8 mouse cellular contexts compared by ENCODE assay signal in genomic region chr6:145249291-145250184, GRCm38 (mm10). TPM values are rescaled to one million over a fixed set of nuclear protein-coding genes. Genes with fewer than 3 reads are reported as not detected.
DNase-seq lines count a peak whose midpoint lies in the region; ATAC-seq and TF ChIP-seq lines count a peak whose summit lies in the region.

No protein-coding gene starts in this region.

- peaks cover 25% of the 10 kb centered on the region for H3K4me1 ChIP-seq in embryonic facial prominence, embryonic 10.5 days
- peaks cover 17% of the 10 kb centered on the region for H3K4me1 ChIP-seq in limb, embryonic 14.5 days (ENCODE audit: control insufficient read depth, insufficient read depth, low read length)
- H3K4me1 ChIP-seq in midbrain, embryonic 14.5 days (ENCODE audit: control insufficient read depth, insufficient read depth, low read length) = peaks cover 8% of the 10 kb centered on the region
- H3K4me1 ChIP-seq in spleen, adult 2 months (ENCODE audit: control insufficient read depth, insufficient read depth, insufficient read length) = no peaks in the 10 kb centered on the region; the same call in 1 of the 2 replicates

- ATAC-seq in granulocyte monocyte progenitor cell, adult 5-6 weeks (replicated peaks; ENCODE audit: poor library complexity, severe bottlenecking) = peak; percentile 38
- ATAC-seq in limb, embryonic 14.5 days (ENCODE audit: low FRiP score, low read depth) = peak; percentile 27; the same call in 1 of the 2 replicates
- peak; percentile 66 for ATAC-seq in midbrain, embryonic 14.5 days (ENCODE audit: low FRiP score, low TSS enrichment)

- peak overlapping the region; percentile 77 for H3K4me2 ChIP-seq in limb, embryonic 14.5 days (replicated peaks; ENCODE audit: low read depth, low read length, severe bottlenecking)
- peak overlapping the region; percentile 86 for H3K4me2 ChIP-seq in midbrain, embryonic 14.5 days (ENCODE audit: low read length)

- peak overlapping the region; percentile 92 for H3K9ac ChIP-seq in limb, embryonic 14.5 days (ENCODE audit: low read depth, low read length, severe bottlenecking)
- peak overlapping the region; percentile 90 for H3K9ac ChIP-seq in midbrain, embryonic 14.5 days (replicated peaks; ENCODE audit: low read length)

- peaks cover 12% of the 10 kb centered on the region for H3K27me3 ChIP-seq in embryonic facial prominence, embryonic 10.5 days (replicated peaks; ENCODE audit: low read depth, poor library complexity, severe bottlenecking)
- no peaks in the 10 kb centered on the region for H3K27me3 ChIP-seq in limb, embryonic 14.5 days (ENCODE audit: control insufficient read depth, insufficient read depth, low read length)
- H3K27me3 ChIP-seq in midbrain, embryonic 14.5 days (ENCODE audit: control insufficient read depth, insufficient read depth, low read length) = no peaks in the 10 kb centered on the region
- no peaks in the 10 kb centered on the region for H3K27me3 ChIP-seq in spleen, adult 2 months (ENCODE audit: control insufficient read depth, insufficient read depth, low read length)

- no peak for TF ChIP-seq CTCF in spleen, adult 2 months (IDR thresholded peaks at IDR 0.05; ENCODE audit: extremely low read depth, insufficient read depth, insufficient read length, insufficient replicate concordance)

- DNase-seq in 3T3-L1 (ENCODE audit: low read depth, low spot score) = peak; percentile 37
- peak; percentile 73 for DNase-seq in adrenal gland, postnatal 10 days
- DNase-seq in embryonic facial prominence, embryonic 10.5 days (ENCODE audit: low spot score) = peak; percentile 73
- peak; percentile 40 for DNase-seq in kidney, adult 11 months
- no peak for DNase-seq in limb, embryonic 14.5 days (ENCODE audit: low spot score)
- DNase-seq in midbrain, embryonic 14.5 days = peak; percentile 68
- DNase-seq in spleen, adult 2 months (ENCODE audit: low read depth in 1 of 2, low spot score in 2 of 2) = peak; percentile 40 to 61

- TF ChIP-seq POLR2A in limb, embryonic 14.5 days (IDR thresholded peaks at IDR 0.05; ENCODE audit: borderline replicate concordance, extremely low read depth, insufficient read depth, insufficient read length) = no peak
- TF ChIP-seq POLR2A in spleen, adult 2 months (IDR thresholded peaks at IDR 0.05; ENCODE audit: low read depth, low read length) = no peak

- H3K9me3 ChIP-seq in embryonic facial prominence, embryonic 10.5 days = no peaks in the 10 kb centered on the region
- H3K9me3 ChIP-seq in limb, embryonic 14.5 days (ENCODE audit: control insufficient read depth, low read length) = no peaks in the 10 kb centered on the region
- no peaks in the 10 kb centered on the region for H3K9me3 ChIP-seq in midbrain, embryonic 14.5 days (ENCODE audit: control insufficient read depth, low read length)

- 2% methylated on average over 124 of the region's 124 CpGs for WGBS in embryonic facial prominence, embryonic 10.5 days
- under 1% methylated on average over 69 of the region's 124 CpGs for WGBS in limb, embryonic 14.5 days
- WGBS in midbrain, embryonic 14.5 days = under 1% methylated on average over 115 of the region's 124 CpGs
- under 1% methylated on average over 101 of the region's 124 CpGs for WGBS in spleen, adult 2 months

- H3K36me3 ChIP-seq in embryonic facial prominence, embryonic 10.5 days (replicated peaks) = peaks cover 24% of the 10 kb centered on the region
- peaks cover 9% of the 10 kb centered on the region for H3K36me3 ChIP-seq in limb, embryonic 14.5 days (ENCODE audit: control insufficient read depth, insufficient read depth, low read length)
- H3K36me3 ChIP-seq in midbrain, embryonic 14.5 days (ENCODE audit: control insufficient read depth, insufficient read depth, low read length) = peaks cover 12% of the 10 kb centered on the region; the same call in 1 of the 2 replicates
- H3K36me3 ChIP-seq in spleen, adult 2 months (ENCODE audit: control insufficient read depth, insufficient read depth, low read length) = peaks cover 4% of the 10 kb centered on the region

- H3K4me3 ChIP-seq in embryonic facial prominence, embryonic 10.5 days = peak overlapping the region; percentile 95
- H3K4me3 ChIP-seq in limb, embryonic 14.5 days (replicated peaks; ENCODE audit: low read length) = peak overlapping the region; percentile 95
- H3K4me3 ChIP-seq in midbrain, embryonic 14.5 days (replicated peaks; ENCODE audit: low read depth, low read length) = peak overlapping the region; percentile 93
- H3K4me3 ChIP-seq in spleen, adult 2 months (ENCODE audit: extremely low read depth, insufficient read depth, insufficient read length) = peak overlapping the region; percentile 79

- peak overlapping the region; percentile 96 for H3K27ac ChIP-seq in embryonic facial prominence, embryonic 10.5 days (replicated peaks)
- peak overlapping the region; percentile 88 for H3K27ac ChIP-seq in limb, embryonic 14.5 days (replicated peaks; ENCODE audit: low read depth, low read length)
- peak overlapping the region; percentile 88 for H3K27ac ChIP-seq in midbrain, embryonic 14.5 days (replicated peaks; ENCODE audit: low read depth, low read length)
- peak overlapping the region; percentile 78 for H3K27ac ChIP-seq in spleen, adult 2 months (ENCODE audit: insufficient read depth, low read length)

RNA-seq across cellular contexts. Expression of gene Kras, which starts 0.5 kb away (rescaled TPM):
- total RNA-seq in adrenal gland, postnatal 10 days (2021) = 10 to 100 TPM; 44.5 to 47.7 TPM
- polyA plus RNA-seq in embryonic facial prominence, embryonic 10.5 days (2016; fragmentation: Nextera tagmentation; extraction: Ambion mirVana) = 87.8 and 89.7 TPM in 2 replicates
- total RNA-seq in granulocyte monocyte progenitor cell, adult 5-6 weeks (2014; fragmentation: Nextera tagmentation) = 23.1 and 47.7 TPM in 2 replicates
- 14.2 and 27.2 TPM in 2 replicates for total RNA-seq in granulocyte monocyte progenitor cell, adult 5-6 weeks (2017)
- 33.3 and 35.1 TPM in 2 replicates for polyA plus RNA-seq in limb, embryonic 14.5 days (2012; rRNA removed)
- 67.8 and 74.1 TPM in 2 replicates for polyA plus RNA-seq in limb, embryonic 14.5 days (2014; fragmentation: Nextera tagmentation; extraction: Ambion mirVana)
- polyA plus RNA-seq in midbrain, embryonic 14.5 days (2014; fragmentation: Nextera tagmentation; extraction: Ambion mirVana) = 115 and 120 TPM in 2 replicates
- polyA plus RNA-seq in spleen, adult 2 months (2012; rRNA removed) = 11.1 and 14.1 TPM in 2 replicates

RNA-seq across cellular contexts. Expression of gene Etfrf1, which starts 38.6 kb away (rescaled TPM):
- total RNA-seq in adrenal gland, postnatal 10 days (2021) = 100 to 1,000 TPM; 143 to 163 TPM
- polyA plus RNA-seq in embryonic facial prominence, embryonic 10.5 days (2016; fragmentation: Nextera tagmentation; extraction: Ambion mirVana) = 27.6 and 29.8 TPM in 2 replicates
- total RNA-seq in granulocyte monocyte progenitor cell, adult 5-6 weeks (2014; fragmentation: Nextera tagmentation) = 18.3 and 18.4 TPM in 2 replicates
- 19.7 and 21.4 TPM in 2 replicates for total RNA-seq in granulocyte monocyte progenitor cell, adult 5-6 weeks (2017)
- 16.6 and 20.1 TPM in 2 replicates for polyA plus RNA-seq in limb, embryonic 14.5 days (2012; rRNA removed)
- polyA plus RNA-seq in limb, embryonic 14.5 days (2014; fragmentation: Nextera tagmentation; extraction: Ambion mirVana) = 29.5 and 29.8 TPM in 2 replicates
- polyA plus RNA-seq in midbrain, embryonic 14.5 days (2014; fragmentation: Nextera tagmentation; extraction: Ambion mirVana) = 29.2 and 30.6 TPM in 2 replicates
- 1.5 and 2.3 TPM in 2 replicates for polyA plus RNA-seq in spleen, adult 2 months (2012; rRNA removed)

RNA-seq across cellular contexts. Expression of gene Casc1, which starts 38.7 kb away (rescaled TPM):
- under 1 TPM; 0.27 to 0.79 TPM for total RNA-seq in adrenal gland, postnatal 10 days (2021)
- polyA plus RNA-seq in embryonic facial prominence, embryonic 10.5 days (2016; fragmentation: Nextera tagmentation; extraction: Ambion mirVana) = 0.32 and 0.40 TPM in 2 replicates
- total RNA-seq in granulocyte monocyte progenitor cell, adult 5-6 weeks (2014; fragmentation: Nextera tagmentation) = not detected in 2 replicates
- total RNA-seq in granulocyte monocyte progenitor cell, adult 5-6 weeks (2017) = 0.60 TPM in 1 of 2 replicates, not detected in the other
- polyA plus RNA-seq in limb, embryonic 14.5 days (2012; rRNA removed) = 0.93 and 1.00 TPM in 2 replicates
- polyA plus RNA-seq in limb, embryonic 14.5 days (2014; fragmentation: Nextera tagmentation; extraction: Ambion mirVana) = 0.29 and 0.41 TPM in 2 replicates
- polyA plus RNA-seq in midbrain, embryonic 14.5 days (2014; fragmentation: Nextera tagmentation; extraction: Ambion mirVana) = 0.46 and 0.69 TPM in 2 replicates
- 0.09 and 0.16 TPM in 2 replicates for polyA plus RNA-seq in spleen, adult 2 months (2012; rRNA removed)
